Mouse (Mus musculus) frontal cortex, adult 2 months (tissue): ENCODE results near the gene Gipc1. TPM values are rescaled to one million over a fixed set of nuclear protein-coding genes. Genes with fewer than 3 reads are reported as not detected.

Source experiments
- DNase-seq, 2 experiments: peaks; one replicate each; pipeline ENCODE4 v3.0.0; 2022; ENCODE audit warnings: low spot score in 1 of 2; ENCODE audit errors: extremely low spot score in 1 of 2
- polyA plus RNA-seq: library from polyadenylated mRNA; depleted of rRNA; stranded (reverse); fragments of >200 nt; gene quantifications from 2 replicates; pipeline ENCODE4 v1.2.3, GENCODE M21; 2012; rRNA removed

Gene Gipc1
- 86.3 and 90.2 TPM in 2 replicates for polyA plus RNA-seq

DNA sequence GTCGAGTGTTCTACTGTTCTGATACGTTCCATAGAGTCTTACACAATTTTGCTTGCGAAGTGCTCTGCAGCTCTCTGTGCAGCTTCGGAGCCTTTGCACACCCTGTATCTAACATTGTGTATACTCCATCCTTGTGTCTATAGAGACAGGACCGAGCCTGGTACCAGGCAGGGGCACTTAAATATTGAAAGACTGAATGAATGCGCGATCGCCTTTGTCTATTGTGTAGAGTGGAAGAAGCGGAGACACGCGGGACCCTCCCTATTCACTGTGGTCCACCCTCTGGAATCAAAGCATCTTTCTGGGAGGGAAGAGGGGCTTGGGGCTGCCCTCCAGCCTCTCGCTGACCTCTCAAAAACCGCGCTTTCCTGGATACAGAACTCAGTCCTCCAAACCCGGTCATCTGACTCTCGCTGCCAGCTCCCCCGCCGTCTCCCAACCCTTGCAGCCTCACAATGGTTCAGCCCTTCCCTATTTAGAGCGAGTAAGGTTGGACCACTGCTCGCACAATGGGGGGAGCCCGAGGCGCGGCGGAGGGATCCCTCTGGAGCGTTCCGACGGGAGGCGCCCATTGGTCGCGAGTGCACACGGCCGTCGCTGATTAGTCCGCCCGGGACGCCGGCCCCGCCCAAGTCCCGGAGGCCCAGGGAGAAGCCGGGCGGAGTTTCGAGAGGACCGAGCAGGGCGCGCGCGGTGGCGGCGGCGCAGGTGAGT lies at the start of gene Gipc1:
Gene Gipc1 (plus strand): TSS at position 648 of the 714 bp plus-strand sequence.
- peak; percentile 93 to 98 for DNase-seq

DNA sequence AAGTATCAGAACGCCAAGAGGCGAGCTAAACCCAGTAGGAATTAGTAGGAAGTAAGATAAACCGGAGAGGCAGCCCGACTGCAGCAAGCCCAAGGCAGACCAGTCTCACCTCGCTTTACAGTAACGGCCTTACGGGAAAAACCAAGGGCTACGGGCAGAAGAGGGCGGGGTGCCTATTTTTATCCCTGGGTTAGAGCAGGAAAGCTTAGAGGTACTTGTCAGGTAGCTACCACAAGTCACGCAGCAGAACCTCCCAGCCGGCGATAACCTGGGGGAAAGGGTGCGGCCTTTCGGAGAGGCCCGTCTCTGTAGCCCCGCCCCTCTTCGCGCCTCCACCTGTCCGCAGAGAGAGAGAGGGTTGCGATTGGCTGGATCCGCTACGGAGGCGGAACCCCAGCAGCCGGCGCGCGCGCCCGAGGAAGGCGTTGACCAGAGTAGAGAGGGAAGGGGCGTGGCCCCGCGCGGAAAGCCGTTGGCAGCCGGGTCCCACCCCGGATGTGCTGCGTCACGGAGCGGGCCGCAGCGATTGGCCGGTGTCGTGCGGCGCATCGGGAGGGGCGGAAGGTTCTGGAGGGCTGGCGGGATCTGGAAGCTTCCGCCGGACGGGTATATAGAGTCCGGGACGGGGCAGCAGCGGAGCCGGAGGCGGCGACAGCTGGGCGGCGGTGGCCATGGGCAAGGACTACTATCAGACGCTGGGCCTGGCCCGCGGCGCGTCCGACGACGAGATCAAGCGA lies 44.6 kb upstream of the Gipc1 start, which contains the start of the genes Tecr and Dnajb1:
Gene Tecr (minus strand): TSS at position 311 of the 737 bp plus-strand sequence.
Gene Dnajb1 (plus strand): TSS at position 533 of the 737 bp plus-strand sequence.
- peak; percentile 99 for DNase-seq

DNA sequence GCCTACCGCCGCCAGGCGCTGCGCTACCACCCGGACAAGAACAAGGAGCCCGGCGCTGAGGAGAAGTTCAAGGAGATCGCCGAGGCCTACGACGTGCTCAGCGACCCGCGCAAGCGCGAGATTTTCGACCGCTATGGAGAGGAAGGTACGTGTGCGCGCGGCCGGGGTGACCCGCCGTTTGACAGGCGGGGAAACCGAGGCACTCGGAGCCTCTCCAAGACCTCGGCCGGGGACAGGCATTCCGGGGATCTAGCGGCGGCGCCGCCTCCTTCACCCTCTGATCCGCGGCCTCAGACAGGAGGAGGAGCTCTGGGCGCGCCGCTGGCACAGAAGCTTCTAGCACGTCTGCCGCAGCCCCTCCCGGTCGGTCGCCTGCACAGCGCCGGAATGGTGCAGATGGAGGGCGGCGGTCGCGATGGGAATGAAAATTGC lies 44.1 kb upstream of the Gipc1 start:
- peak in 1 of 2 experiments; percentile 80 for DNase-seq

DNA sequence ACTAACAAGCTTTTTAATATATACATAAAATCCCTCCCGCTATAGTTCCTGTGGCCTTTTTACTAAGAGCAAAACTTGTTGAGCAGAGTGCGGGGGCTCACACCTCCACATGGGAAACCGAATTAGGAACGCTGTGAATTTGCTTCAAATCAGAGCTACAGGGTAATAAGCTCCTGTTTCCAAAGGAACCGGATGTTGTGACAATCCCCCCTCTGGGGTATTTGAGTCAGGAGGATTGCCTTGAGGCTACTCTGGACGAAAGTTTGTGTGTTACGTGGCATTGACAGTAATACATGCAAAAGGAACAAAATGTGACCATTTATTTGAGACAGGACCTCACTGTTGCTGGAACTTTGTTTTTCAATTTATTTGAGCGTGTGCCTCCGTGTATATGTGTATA lies 43.4 kb upstream of the Gipc1 start:
- DNase-seq: no peak

DNA sequence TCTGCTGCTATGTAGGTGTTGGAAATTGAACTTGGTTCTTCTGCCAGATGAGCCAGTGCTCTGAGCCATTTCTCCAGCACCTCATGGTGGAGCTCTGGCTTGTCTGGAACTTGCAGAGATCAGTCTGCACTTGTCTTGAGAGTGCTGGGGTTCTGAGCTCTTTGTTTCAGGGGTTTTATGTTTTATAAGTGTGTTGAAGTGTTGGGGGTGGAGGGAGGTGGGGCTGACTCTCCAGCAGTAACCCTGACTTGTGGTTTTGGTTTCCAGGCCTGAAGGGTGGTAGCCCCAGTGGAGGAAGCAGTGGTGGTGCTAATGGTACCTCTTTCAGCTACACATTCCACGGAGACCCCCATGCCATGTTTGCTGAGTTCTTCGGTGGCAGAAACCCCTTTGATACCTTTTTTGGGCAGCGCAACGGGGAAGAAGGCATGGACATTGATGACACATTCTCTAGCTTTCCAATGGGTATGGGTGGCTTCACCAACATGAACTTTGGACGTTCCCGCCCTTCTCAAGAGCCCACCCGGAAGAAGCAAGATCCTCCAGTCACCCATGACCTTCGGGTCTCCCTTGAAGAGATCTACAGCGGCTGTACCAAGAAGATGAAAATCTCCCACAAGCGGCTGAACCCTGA lies 42.8 kb upstream of the Gipc1 start:
- DNase-seq: no peak

DNA sequence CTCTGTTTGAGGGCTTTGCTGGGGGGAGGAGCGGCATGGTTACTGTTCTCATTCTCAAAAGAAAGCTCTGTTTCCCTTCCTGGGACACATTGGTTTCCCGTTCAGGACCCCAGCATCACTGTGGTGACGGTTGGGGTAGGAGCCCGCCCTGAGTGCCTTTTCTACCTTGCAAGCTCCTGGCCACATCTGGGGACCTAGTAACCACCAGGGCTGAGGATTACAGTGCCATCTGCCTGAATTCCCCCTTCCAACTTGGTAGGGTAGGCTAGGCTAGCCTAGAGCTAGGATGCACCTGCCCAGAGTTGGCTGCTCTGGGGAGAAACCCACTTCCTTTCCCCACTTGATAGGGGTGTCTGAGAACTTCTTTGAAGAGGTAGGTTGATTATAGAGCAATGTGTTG lies 40.6 kb upstream of the Gipc1 start:
- DNase-seq: no peak

DNA sequence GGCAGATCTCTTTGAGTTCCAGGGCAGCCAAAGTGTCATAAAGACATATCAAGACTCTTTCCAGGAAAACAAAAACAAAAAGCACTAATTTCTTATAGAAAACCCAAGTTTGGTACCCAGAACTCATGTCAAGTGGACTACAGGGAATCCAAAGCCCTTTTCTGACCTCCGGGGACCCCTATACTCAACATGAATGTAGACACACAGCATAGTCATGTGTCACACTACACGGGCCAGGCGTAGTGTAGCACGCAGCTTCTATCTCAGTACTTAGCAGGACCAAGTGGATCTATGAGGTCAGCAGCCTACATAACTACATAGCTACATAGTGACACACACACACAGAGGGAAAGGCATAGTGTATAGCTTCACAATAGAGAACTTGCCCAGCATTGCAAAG lies 38.8 kb upstream of the Gipc1 start:
- DNase-seq: no peak

DNA sequence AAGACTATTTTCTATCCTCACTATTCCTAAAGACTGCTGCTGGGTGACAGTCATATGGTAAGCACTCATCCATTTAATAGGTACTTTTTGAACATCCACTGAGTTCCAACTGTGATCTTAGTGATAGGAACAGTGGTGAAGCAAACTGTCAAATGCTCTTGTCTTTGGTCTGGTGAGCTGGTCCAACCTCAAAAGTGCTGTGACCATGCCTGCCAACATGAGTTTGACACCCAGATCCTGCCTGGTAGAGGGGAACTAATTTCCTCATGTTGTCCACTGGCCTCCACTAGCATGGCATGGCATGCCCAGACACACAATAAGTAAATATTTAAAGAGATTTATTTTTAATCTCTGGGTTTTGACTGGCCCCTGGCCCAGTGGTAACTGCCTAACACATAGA lies 35.9 kb upstream of the Gipc1 start:
- DNase-seq: no peak

DNA sequence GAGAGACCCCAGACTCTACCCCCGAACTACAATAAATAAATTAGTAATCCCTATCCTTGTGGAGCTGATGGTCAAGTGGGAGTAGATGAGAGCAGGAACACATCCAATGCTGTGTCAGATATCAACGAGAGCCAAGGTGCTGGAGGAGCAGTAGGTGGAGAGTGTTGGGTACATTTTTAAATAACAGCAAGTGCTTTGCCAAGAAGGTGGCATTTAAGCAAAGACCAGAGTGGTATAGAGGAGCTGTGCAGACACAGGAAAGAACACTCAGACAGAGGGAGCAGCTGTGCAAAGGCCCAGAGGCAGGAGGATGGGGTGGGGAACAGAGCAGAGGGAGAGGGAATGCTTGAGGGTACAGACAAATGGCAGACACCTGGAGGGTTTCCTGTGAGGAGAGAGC lies 35.4 kb upstream of the Gipc1 start:
- peak; percentile 68 to 70 for DNase-seq

DNA sequence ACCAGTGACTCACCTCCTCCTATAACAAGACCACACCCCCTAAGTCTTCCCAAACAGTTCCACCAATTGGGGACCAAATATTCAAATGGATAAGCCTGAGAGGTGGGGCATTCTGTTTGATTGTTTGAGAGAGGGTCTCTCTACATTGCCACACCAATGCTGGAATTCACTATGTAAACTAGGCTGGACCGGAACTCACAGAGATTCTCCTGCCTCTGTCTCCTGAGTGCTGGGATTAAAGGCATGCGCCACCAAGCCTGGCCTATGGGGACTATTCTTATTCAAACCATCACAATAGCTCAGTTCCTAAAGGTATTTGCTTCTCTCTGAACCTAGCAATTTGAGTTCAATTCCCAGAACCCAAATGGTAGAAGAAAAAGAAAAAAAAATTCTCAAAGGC lies 33.9 kb upstream of the Gipc1 start:
- DNase-seq: no peak

DNA sequence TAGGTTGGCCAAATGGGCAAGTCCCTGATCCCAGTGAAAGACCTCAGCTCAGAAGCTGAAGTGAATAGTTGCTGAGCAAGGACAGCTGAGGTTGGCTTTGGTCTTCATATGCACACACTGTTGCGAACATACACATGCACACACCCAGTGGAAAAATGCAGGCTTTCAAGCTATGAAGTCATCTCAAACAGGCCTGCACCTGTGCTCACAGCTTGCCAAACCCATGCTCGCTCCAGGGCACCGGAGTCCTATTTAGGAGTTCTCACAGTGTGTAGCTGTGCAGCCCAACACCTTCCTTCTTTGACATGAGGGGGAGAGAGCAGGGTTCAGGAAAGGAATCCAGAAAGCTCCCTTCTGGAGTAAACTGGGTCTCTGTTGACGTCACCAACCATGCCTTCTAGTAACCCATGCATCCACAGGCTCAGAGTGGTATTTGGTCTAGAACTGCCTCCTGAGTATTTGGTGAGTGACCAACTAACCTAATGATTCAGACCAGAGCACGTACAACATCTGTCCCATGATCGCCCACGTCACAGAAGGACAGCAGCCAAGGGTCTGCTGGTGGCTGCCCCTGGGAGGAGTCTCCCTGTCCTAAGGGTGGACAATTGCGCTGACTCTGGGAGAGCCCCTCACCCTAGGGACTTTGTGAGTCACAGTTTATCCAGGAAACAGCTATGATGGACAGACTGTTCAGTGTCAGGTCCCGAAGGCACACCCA lies 32.8 kb upstream of the Gipc1 start:
- no peak for DNase-seq

DNA sequence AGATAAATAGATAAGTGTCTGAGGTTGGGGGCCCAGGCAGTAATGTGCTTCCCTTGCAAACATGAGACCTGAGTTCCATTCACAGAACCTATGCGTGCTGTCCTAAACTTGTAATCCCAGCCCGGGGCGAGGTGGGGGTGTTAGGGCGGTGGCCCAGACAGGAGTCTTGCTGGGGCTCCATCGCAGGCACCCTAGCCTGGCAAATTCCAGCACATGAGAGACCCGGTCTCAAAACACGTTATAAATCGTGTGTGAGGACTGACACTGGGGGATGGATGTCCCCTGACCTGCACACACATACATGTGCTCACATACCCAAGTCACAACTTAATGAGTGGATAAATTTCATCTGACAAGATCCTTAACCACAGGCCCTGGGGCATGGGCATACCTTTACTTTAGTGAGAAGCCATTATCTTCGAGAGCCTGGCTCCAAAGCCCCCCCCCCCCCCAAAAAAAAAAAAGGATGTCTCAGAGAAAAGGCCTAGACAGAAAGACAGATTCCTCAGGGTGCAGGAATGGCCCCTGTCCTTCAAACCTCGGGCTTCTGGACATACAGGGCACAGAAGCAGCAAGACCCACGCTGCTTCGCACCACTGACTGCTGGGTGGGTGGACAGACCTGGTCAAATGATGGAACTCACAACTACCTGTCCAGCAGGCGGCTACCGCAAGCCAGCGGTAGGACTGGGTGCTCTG lies 30.6 kb upstream of the Gipc1 start:
- DNase-seq: no peak

DNA sequence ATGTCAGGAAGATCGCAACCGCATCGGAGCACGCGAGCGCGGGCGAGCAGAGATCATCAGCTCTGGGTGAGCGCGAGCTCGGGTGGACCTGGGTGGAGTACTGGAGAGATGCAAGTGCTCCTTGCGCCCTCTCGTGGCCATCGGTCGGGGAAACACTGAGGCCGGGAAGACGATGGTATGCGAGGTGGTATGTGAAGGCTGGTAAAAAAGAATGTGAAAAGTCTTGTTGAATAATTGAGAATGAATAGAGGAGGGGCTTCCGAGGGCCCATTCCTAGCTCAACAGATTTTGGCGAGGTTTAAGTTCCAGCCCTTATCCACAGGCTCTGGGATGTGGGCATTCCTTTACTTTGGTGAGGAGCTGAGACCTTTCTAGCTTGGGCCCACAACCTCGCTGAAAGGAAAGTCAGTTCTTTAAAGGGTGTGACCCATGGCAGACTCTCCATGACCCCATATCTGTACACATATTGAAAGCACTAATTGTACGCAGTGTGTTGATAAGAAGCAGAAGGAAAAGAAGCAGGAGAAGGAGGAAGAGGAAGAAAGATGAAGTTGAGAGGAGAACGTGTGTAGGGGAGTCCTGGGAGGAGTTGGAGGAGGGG lies 30.0 kb upstream of the Gipc1 start:
- DNase-seq: peak; percentile 84 to 96

DNA sequence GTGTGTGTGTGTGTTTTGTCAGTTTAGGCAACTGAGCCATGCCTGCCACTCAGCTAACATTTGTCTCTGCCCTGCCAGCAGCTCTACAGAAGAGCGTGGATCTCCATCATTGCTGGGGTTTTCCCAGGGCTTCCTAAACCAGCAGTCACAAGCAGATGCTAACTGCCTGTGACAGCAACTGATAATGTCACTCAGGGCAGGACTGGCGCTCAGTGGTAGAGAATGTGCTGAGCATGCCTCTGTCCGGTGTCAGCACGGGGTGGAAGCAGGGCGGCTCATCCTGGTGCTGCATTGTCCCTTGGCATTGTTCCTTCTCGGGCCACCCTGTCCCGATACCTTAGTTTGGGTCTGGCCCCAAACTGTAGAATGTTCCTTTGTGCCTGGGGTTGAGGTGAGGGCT lies 28.9 kb upstream of the Gipc1 start:
- no peak for DNase-seq

DNA sequence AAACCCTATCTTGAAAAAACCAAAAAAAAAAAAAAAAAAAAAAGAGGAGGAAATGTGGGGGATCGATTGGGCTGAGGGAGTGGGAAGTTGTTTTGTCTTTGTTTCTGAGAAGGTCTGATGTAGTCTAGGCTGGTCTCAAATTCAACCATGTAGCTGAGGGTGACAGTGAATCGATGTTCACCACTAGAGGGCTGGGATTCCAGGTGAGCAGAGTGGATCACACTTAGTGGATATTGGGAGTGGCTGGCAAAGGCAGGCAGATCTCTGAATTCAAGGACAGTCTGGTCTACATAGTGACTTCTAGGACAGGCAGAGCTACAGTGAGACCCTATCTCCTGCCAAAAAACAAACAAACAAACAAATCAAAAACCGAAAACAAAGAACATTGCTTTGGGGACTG lies 27.7 kb upstream of the Gipc1 start:
- peak in 1 of 2 experiments; percentile 63 for DNase-seq

DNA sequence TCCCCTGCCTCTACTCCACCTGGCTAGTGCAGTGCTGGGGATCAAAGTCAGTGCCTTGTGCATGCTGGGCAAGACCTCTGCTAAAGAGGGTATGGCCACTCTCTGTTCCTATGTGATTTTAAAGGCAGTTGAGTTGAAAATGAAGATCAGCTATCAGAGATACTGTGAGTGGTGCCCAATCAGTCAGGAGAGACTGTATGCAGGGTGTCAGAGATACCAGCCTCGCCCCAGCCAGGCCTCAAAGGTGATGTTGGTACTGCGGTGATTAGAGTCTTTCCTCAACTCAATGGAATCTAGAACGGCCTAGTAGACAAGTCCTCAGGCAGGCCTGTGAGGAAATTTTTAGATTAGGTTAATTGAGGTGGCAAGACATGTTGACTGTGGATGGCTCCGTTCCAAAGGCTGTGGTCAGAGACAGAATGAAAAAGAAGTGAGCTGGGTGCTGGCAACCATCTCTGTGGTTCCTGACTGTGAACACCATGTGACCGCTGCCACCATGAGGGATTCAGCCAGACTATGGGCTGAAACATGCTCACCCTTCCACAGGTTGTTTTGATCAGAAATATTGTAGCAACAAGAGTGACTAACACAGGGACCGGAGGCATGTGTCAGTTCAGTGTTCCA lies 26.7 kb upstream of the Gipc1 start:
- DNase-seq: no peak

DNA sequence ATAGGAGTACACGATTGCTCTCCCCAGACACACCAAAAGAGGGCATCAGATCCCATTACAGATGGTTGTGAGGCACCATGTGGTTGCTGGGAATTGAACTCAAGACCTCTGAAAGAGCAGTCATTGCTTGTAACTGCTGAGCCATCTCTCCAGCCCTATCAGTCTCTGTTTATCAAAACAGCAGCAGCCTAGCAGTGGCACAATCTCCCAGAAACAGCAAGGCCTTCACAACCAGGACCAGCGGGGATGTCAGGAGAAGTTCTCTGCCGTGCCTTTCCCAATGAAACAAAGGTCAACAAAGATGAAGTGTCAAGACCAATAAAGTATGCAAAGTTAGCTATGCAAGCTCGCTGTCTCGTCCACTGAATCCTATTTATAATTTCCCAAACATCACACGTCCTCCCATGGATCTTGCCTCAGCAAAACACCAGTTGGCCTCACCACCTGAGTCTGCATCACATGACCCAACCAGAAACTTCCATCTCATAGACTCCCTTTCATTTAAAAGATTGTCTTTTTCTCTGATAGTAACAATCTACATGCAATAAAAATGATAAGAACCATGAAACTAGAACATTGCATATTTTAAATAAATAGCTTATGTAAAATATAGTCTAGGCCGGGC lies 20.3 kb upstream of the Gipc1 start:
- no peak for DNase-seq

DNA sequence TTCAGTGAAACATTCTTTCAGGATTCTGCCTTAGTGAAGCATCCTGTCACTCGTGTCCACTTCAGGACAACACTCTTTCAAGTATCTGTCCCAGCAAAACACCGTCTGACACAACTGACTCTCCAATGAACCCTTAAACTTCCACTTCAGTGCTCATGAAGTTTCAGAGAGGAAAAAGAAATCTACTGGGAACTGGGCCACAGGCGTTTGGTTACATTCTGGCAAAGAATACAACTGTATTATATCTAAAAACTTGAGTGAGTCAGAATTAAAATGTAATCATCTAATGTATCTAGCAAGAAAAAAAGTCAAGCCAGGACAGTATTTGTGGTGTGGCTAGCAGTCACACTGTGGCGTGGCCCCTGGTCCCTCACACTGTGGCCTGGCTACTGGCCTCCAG lies 13.6 kb upstream of the Gipc1 start:
- no peak for DNase-seq

DNA sequence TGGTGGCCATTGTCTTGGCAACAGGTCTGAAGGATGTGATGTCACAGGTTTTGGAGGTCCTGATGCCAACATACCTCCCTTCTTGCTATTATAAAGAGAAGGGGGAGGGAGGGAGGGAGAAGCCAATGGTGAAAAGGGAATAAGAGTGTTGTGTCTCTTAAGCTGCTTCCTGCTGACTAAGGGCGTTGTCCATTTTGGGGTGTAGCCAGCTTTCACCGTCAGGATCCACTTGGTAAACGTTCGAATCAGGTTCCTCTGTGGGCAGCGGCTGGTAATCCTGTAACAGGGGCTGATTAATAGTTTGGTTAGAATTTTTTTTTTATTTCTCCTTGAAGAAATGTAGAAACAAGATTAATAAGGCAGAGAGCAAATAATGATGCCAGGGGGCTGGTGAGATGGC lies 12.8 kb upstream of the Gipc1 start:
- DNase-seq: no peak
